Mouse (Mus musculus) olfactory bulb, adult 2 months (tissue): ENCODE data around the gene Myo1f. TPM values are rescaled to one million over a fixed set of nuclear protein-coding genes. Genes with fewer than 3 reads are reported as not detected.

Experiments used
- H3K27ac ChIP-seq: fragments of 200-500 bp; 2 replicates; pipeline ENCODE4 v1.5.1; 2012; ENCODE audit warnings: low read depth, low read length; ENCODE audit not compliant: insufficient read depth
- H3K4me1 ChIP-seq: fragments of 200-500 bp; 2 replicates; pipeline ENCODE4 v1.6.1; 2012; ENCODE audit warnings: low read length; ENCODE audit not compliant: control insufficient read depth, insufficient read depth
- H3K4me3 ChIP-seq: fragments of 200-500 bp; 2 replicates; pipeline ENCODE4 v1.5.1; 2012; ENCODE audit warnings: mild to moderate bottlenecking, low read depth, low read length, moderate library complexity; ENCODE audit not compliant: insufficient read depth
- CTCF ChIP-seq: fragments of 200-500 bp; IDR thresholded peaks from 2 replicates; pipeline ENCODE4 v1.5.1; 2012; ENCODE audit warnings: low read depth, mild to moderate bottlenecking, low read length, moderate library complexity; ENCODE audit not compliant: insufficient read depth
- POLR2A ChIP-seq: fragments of 200-500 bp; IDR thresholded peaks from 2 replicates; pipeline ENCODE4 v1.6.1; 2012; ENCODE audit warnings: mild to moderate bottlenecking, low read depth, low read length, moderate library complexity; ENCODE audit not compliant: insufficient read depth
- WGBS: fragments of 180-500 bp; shearing (Covaris S2); methylation state at CpG from one replicate; pipeline ENCODE4 v1.1.7; 2018; 5-methylcytosine and 5-hydroxymethylcytosine counted together
- polyA plus RNA-seq: library from polyadenylated mRNA; stranded (reverse); fragments of >200 nt; gene quantifications from 2 replicates; pipeline ENCODE4 v1.2.4, GENCODE M21; 2012; ENCODE audit warnings: low replicate concordance; ENCODE audit not compliant: missing spikeins, insufficient read depth, insufficient read length

Myo1f gene
- polyA plus RNA-seq, 1 experiment = not detected

- TF ChIP-seq POLR2A (no peak), CTCF (no peak)
- Histone ChIP-seq H3K27ac (no peak overlapping the region), H3K4me3 (no peak overlapping the region), H3K4me1 (no peaks in the 10 kb centered on the region)
- WGBS = 86% methylated on average over 4 of the region's 4 CpGs
Measured at GRCm38 (mm10) chr17:33557922-33558321, 2.4 kb downstream of the Myo1f start.

GRCm38 (mm10) chr17:33563527-33564076, 8.1 kb downstream of the Myo1f start:
- TF ChIP-seq POLR2A (no peak), CTCF (no peak)
- Histone ChIP-seq H3K27ac (no peak overlapping the region), H3K4me1 (no peaks in the 10 kb centered on the region), H3K4me3 (no peak overlapping the region)
- 69% methylated on average over 2 of the region's 2 CpGs for WGBS

- Histone ChIP-seq H3K4me1 (no peaks in the 10 kb centered on the region), H3K4me3 (no peak overlapping the region), H3K27ac (no peak overlapping the region)
- WGBS = 58% methylated on average over 1 of the region's 1 CpGs
- TF ChIP-seq POLR2A (no peak), CTCF (no peak)
Measured at GRCm38 (mm10) chr17:33564599-33564998, 9.1 kb downstream of the Myo1f start.

GRCm38 (mm10) chr17:33566182-33566581, 10.7 kb downstream of the Myo1f start:
- H3K27ac ChIP-seq = no peak overlapping the region
- no peaks in the 10 kb centered on the region for H3K4me1 ChIP-seq
- H3K4me3 ChIP-seq = no peak overlapping the region
- no peak for TF ChIP-seq POLR2A
- TF ChIP-seq CTCF = no peak
- 78% methylated on average over 2 of the region's 2 CpGs for WGBS

GRCm38 (mm10) chr17:33584061-33584460, 28.6 kb downstream of the Myo1f start:
- Histone ChIP-seq H3K4me1 (no peaks in the 10 kb centered on the region), H3K27ac (no peak overlapping the region), H3K4me3 (no peak overlapping the region)
- WGBS = 93% methylated on average over 4 of the region's 4 CpGs
- TF ChIP-seq POLR2A (no peak), CTCF (no peak)

GRCm38 (mm10) chr17:33586011-33586410, 30.5 kb downstream of the Myo1f start:
- WGBS = 70% methylated on average over 17 of the region's 17 CpGs
- Histone ChIP-seq H3K4me1 (no peaks in the 10 kb centered on the region), H3K4me3 (no peak overlapping the region), H3K27ac (no peak overlapping the region)
- TF ChIP-seq POLR2A (no peak), CTCF (no peak)

- no peak overlapping the region for H3K27ac ChIP-seq
- TF ChIP-seq CTCF (no peak), POLR2A (no peak)
- H3K4me3 ChIP-seq = no peak overlapping the region
- H3K4me1 ChIP-seq = no peaks in the 10 kb centered on the region; the same call in 1 of the 2 replicates
Measured at GRCm38 (mm10) chr17:33597271-33597670, 41.8 kb downstream of the Myo1f start.

- no peak overlapping the region for H3K4me3 ChIP-seq
- no peak for TF ChIP-seq POLR2A
- no peak for TF ChIP-seq CTCF
- H3K4me1 ChIP-seq = no peaks in the 10 kb centered on the region; the same call in 1 of the 2 replicates
- WGBS = 84% methylated on average over 5 of the region's 5 CpGs
- H3K27ac ChIP-seq = no peak overlapping the region
Measured at GRCm38 (mm10) chr17:33598506-33598905, 43.0 kb downstream of the Myo1f start.

GRCm38 (mm10) chr17:33599836-33600475, 44.4 kb downstream of the Myo1f start:
- 66% methylated on average over 8 of the region's 8 CpGs for WGBS

GRCm38 (mm10) chr17:33600831-33601230, 45.3 kb downstream of the Myo1f start:
- H3K4me3 ChIP-seq = no peak overlapping the region
- no peak for TF ChIP-seq CTCF
- TF ChIP-seq POLR2A = no peak
- 80% methylated on average over 3 of the region's 3 CpGs for WGBS
- no peaks in the 10 kb centered on the region; the same call in 1 of the 2 replicates for H3K4me1 ChIP-seq
- no peak overlapping the region for H3K27ac ChIP-seq

More at GRCm38 (mm10) chr17:33599836-33600475, 44.4 kb downstream of the Myo1f start:
- no peak for TF ChIP-seq CTCF
- no peak for TF ChIP-seq POLR2A
- H3K27ac ChIP-seq = no peak overlapping the region
- no peaks in the 10 kb centered on the region; the same call in 1 of the 2 replicates for H3K4me1 ChIP-seq
- H3K4me3 ChIP-seq = no peak overlapping the region
